Mouse (Mus musculus) CH12.LX (cell line): ENCODE results near the gene Gnai2. TPM values are rescaled to one million over a fixed set of nuclear protein-coding genes. Genes with fewer than 3 reads are reported as not detected.
A peak's percentile ranks its signal among the peaks of the same experiment; 100 is the strongest.

Experiments used
- DNase-seq: peaks from one replicate; pipeline ENCODE4 v3.0.0-alpha.2; 2013; ENCODE audit errors: extremely low read depth
- H3K27ac ChIP-seq: 2 replicates; pipeline ENCODE4 v1.5.1; 2012; ENCODE audit warnings: low read depth, mild to moderate bottlenecking, control low read depth, moderate library complexity; ENCODE audit not compliant: insufficient read depth
- H3K27me3 ChIP-seq: replicated peaks from 2 replicates; pipeline ENCODE3; 2012; ENCODE audit warnings: inconsistent platforms
- H3K36me3 ChIP-seq, 2 experiments: replicated peaks in 1 of 2; 2 replicates each; pipeline versions ENCODE3 to v1.6.1; 2012; ENCODE audit warnings: inconsistent platforms in 1 of 2, low read length in 1 of 2, mild to moderate bottlenecking in 1 of 2, mixed read lengths in 1 of 2, moderate library complexity in 1 of 2; ENCODE audit not compliant: control insufficient read depth in 1 of 2, insufficient read depth in 1 of 2
- H3K4me1 ChIP-seq, 2 experiments: 2 replicates each; pipeline ENCODE4 v1.6.1; 2012; ENCODE audit warnings: inconsistent platforms in 1 of 2, moderate library complexity in 1 of 2; ENCODE audit not compliant: insufficient read depth in 2 of 2, control insufficient read depth in 1 of 2
- H3K4me2 ChIP-seq: 2 replicates; pipeline ENCODE4 v1.6.1; 2012; ENCODE audit warnings: low read depth, mild to moderate bottlenecking, control low read depth; ENCODE audit not compliant: poor library complexity, insufficient read depth, severe bottlenecking
- H3K4me3 ChIP-seq, 3 experiments: fragments of 150-350 bp in 1 of 3; sonication (generic) in 1 of 3; replicated peaks in 1 of 3; 2 replicates each; pipeline versions ENCODE3 to v1.5.1; 2011 to 2012; ENCODE audit warnings: low read depth in 2 of 3, low read length in 2 of 3, mild to moderate bottlenecking in 2 of 3, moderate library complexity in 2 of 3, control low read depth in 1 of 3, improper control_type of control experiment in 1 of 3, inconsistent platforms in 1 of 3, mixed read lengths in 1 of 3; ENCODE audit not compliant: poor library complexity in 1 of 3
- H3K79me2 ChIP-seq: replicated peaks from 2 replicates; pipeline ENCODE4 v1.6.1; 2012; ENCODE audit warnings: mild to moderate bottlenecking, moderate library complexity; ENCODE audit not compliant: control insufficient read depth, poor library complexity, insufficient read depth, severe bottlenecking; ENCODE audit errors: extremely low read depth
- H3K9ac ChIP-seq: 2 replicates; pipeline ENCODE4 v1.6.1; 2012; ENCODE audit warnings: low read depth, mild to moderate bottlenecking, control low read depth, moderate library complexity; ENCODE audit not compliant: insufficient read depth
- H3K9me3 ChIP-seq: replicated peaks from 2 replicates; pipeline ENCODE3; 2012; ENCODE audit warnings: low read length, inconsistent platforms, mixed read lengths
- BHLHE40 ChIP-seq: IDR thresholded peaks from 2 replicates; pipeline ENCODE4 v1.6.1; 2011; ENCODE audit warnings: mild to moderate bottlenecking, low read depth, low read length, improper control_type of control experiment
- CHD1 ChIP-seq: IDR thresholded peaks from 2 replicates; pipeline ENCODE4 v1.6.1; 2012; ENCODE audit warnings: low read depth, low read length, improper control_type of control experiment, inconsistent platforms
- CTCF ChIP-seq, 2 experiments: IDR thresholded peaks in 1 of 2; conservative IDR thresholded peaks in 1 of 2; 2 replicates each; pipeline ENCODE4 v1.5.1; 2011 to 2012; ENCODE audit warnings: low read depth in 2 of 2, low read length in 2 of 2, improper control_type of control experiment in 1 of 2, inconsistent platforms in 1 of 2, mild to moderate bottlenecking in 1 of 2, moderate library complexity in 1 of 2
- E2F4 ChIP-seq: IDR thresholded peaks from 2 replicates; pipeline ENCODE4 v1.6.1; 2011; ENCODE audit warnings: low read depth, low read length, improper control_type of control experiment; ENCODE audit not compliant: insufficient replicate concordance
- ELF1 ChIP-seq: IDR thresholded peaks from 2 replicates; pipeline ENCODE4 v1.6.1; 2014; ENCODE audit warnings: low read depth, mild to moderate bottlenecking, inconsistent platforms, low read length, improper control_type of control experiment
- EP300 ChIP-seq: IDR thresholded peaks from 2 replicates; pipeline ENCODE4 v1.6.1; 2011; ENCODE audit warnings: low read length, improper control_type of control experiment
- ETS1 ChIP-seq: conservative IDR thresholded peaks from 2 replicates; pipeline ENCODE4 v1.6.1; 2012; ENCODE audit warnings: low read depth, mild to moderate bottlenecking, inconsistent platforms, low read length, improper control_type of control experiment, moderate library complexity
- GABPA ChIP-seq: IDR thresholded peaks from 2 replicates; pipeline ENCODE4 v1.6.1; 2012; ENCODE audit warnings: low read depth, low read length, improper control_type of control experiment, inconsistent platforms; ENCODE audit not compliant: insufficient replicate concordance
- HCFC1 ChIP-seq: IDR thresholded peaks from 2 replicates; pipeline ENCODE4 v1.6.1; 2012; ENCODE audit warnings: low read depth, mild to moderate bottlenecking, inconsistent platforms, low read length, improper control_type of control experiment
- JUND ChIP-seq: conservative IDR thresholded peaks from 2 replicates; pipeline ENCODE4 v1.6.1; 2011; ENCODE audit warnings: low read depth, low read length, improper control_type of control experiment
- KAT2A ChIP-seq: IDR thresholded peaks from 2 replicates; pipeline ENCODE4 v1.6.1; 2012; ENCODE audit warnings: low read length, improper control_type of control experiment, inconsistent platforms; ENCODE audit not compliant: insufficient replicate concordance
- MAZ ChIP-seq: IDR thresholded peaks from 2 replicates; pipeline ENCODE4 v1.6.1; 2012; ENCODE audit warnings: low read depth, mild to moderate bottlenecking, inconsistent platforms, low read length, improper control_type of control experiment, moderate library complexity
- MEF2A ChIP-seq: IDR thresholded peaks from 2 replicates; pipeline ENCODE4 v1.6.1; 2014; ENCODE audit warnings: low read depth, mild to moderate bottlenecking, inconsistent platforms, low read length, improper control_type of control experiment, borderline replicate concordance
- MXI1 ChIP-seq: IDR thresholded peaks from 2 replicates; pipeline ENCODE4 v1.6.1; 2011; ENCODE audit warnings: mild to moderate bottlenecking, low read depth, low read length, improper control_type of control experiment
- MYC ChIP-seq: IDR thresholded peaks from 2 replicates; pipeline ENCODE4 v1.6.1; 2011; ENCODE audit warnings: low read depth, mild to moderate bottlenecking, improper control_type of control experiment, low read length
- NELFE ChIP-seq: IDR thresholded peaks from 2 replicates; pipeline ENCODE4 v1.6.1; 2011; ENCODE audit warnings: low read depth, low read length, improper control_type of control experiment
- PAX5 ChIP-seq: IDR thresholded peaks from 2 replicates; pipeline ENCODE4 v1.6.1; 2012; ENCODE audit warnings: low read length, inconsistent platforms, mixed read lengths
- POLR2A ChIP-seq: IDR thresholded peaks from 2 replicates; pipeline ENCODE4 v1.6.1; 2011; ENCODE audit warnings: low read depth, mild to moderate bottlenecking, improper control_type of control experiment, low read length
- POLR2AphosphoS2 ChIP-seq: IDR thresholded peaks from 2 replicates; pipeline ENCODE4 v1.6.1; 2011; ENCODE audit warnings: low read depth, low read length, improper control_type of control experiment
- RAD21 ChIP-seq: IDR thresholded peaks from 2 replicates; pipeline ENCODE4 v1.6.1; 2011; ENCODE audit warnings: low read depth, mild to moderate bottlenecking, low read length, improper control_type of control experiment, moderate library complexity
- RCOR1 ChIP-seq: conservative IDR thresholded peaks from 2 replicates; pipeline ENCODE4 v1.6.1; 2012; ENCODE audit warnings: low read depth, mild to moderate bottlenecking, inconsistent platforms, low read length, improper control_type of control experiment
- SIN3A ChIP-seq: IDR thresholded peaks from 2 replicates; pipeline ENCODE4 v1.6.1; 2012; ENCODE audit warnings: low read length, improper control_type of control experiment, inconsistent platforms
- SMC3 ChIP-seq: IDR thresholded peaks from 2 replicates; pipeline ENCODE4 v1.6.1; 2011; ENCODE audit warnings: low read depth, low read length, improper control_type of control experiment
- TBP ChIP-seq: conservative IDR thresholded peaks from 2 replicates; pipeline ENCODE4 v1.6.1; 2011; ENCODE audit warnings: low read depth, low read length, improper control_type of control experiment
- UBTF ChIP-seq: IDR thresholded peaks from 2 replicates; pipeline ENCODE4 v1.6.1; 2012; ENCODE audit warnings: low read depth, mild to moderate bottlenecking, inconsistent platforms, low read length, improper control_type of control experiment, moderate library complexity
- USF2 ChIP-seq: conservative IDR thresholded peaks from 2 replicates; pipeline ENCODE4 v1.6.1; 2011; ENCODE audit warnings: low read depth, low read length, improper control_type of control experiment
- ZC3H11A ChIP-seq: IDR thresholded peaks from 2 replicates; pipeline ENCODE4 v1.6.1; 2012; ENCODE audit warnings: low read depth, mild to moderate bottlenecking, inconsistent platforms, low read length, improper control_type of control experiment
- ZKSCAN1 ChIP-seq: IDR thresholded peaks from 2 replicates; pipeline ENCODE4 v1.6.1; 2012; ENCODE audit warnings: low read depth, inconsistent platforms, low read length, improper control_type of control experiment, borderline replicate concordance
- ZNF384 ChIP-seq: IDR thresholded peaks from 2 replicates; pipeline ENCODE4 v1.6.1; 2012; ENCODE audit warnings: low read depth, low read length, improper control_type of control experiment, inconsistent platforms
- dilution Hi-C: fragments of 300-500 bp; cut with MboI; formaldehyde crosslinking; loops from 2 replicates; pipeline ENCODE4 v1.14.3; 2020; ENCODE audit warnings: low sequenced_read_pairs; ENCODE audit not compliant: extremely low pct_unique_long_range_greater_than_20kb, extremely low pct_ligation_motif_present
- in situ Hi-C: fragments of 300-500 bp; cut with MboI; formaldehyde crosslinking; loops from 3 replicates; pipeline ENCODE4 v1.14.3; 2019; ENCODE audit warnings: low sequenced_read_pairs, low pct_ligation_motif_present, low pct_unique_long_range_greater_than_20kb, mixed read lengths
- polyA plus RNA-seq: library from polyadenylated mRNA; unstranded; fragments of >175 nt; gene quantifications from 2 replicates; pipeline ENCODE4 v1.2.1, GENCODE M21; 2012; ENCODE audit warnings: low read depth; ENCODE audit not compliant: insufficient read length
- total RNA-seq, 2 experiments: library from RNA; depleted of rRNA; stranded (reverse); fragments of 300-350 nt in 1 of 2; fragments of >200 nt in 1 of 2; gene quantifications; 2 replicates each; pipeline ENCODE4 v1.2.3; 2012 to 2014

Gnai2 gene
- total and polyA plus RNA-seq, 3 experiments, result 86.2 to 262 (median 154) TPM

DNA sequence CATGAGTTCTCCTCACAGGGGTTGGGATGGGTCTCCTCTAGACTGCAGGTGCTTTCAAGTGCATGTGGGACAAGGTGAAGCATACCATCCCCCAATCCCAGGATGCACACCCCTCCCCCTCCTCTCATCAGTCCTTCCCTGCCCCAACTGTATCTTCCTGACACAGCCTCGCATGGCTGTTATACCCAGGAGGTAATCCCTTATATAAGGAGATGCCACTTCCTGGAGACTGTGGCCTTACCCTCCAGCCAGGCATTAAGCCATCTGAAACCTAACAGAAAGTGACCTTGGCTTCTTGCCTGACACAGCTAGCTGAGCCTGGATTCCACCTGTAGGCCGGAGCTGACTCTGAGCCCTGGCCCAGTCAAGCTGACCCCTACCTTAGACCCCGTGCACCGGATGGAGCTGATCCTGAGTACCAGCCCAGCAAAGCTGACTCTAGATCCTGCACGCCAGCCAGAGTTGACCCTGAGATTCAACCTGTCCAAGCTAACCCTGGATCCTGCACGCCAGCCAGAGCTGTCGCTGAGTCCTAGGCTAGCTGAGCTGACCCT lies 52.6 kb downstream of the Gnai2 start:
- dilution Hi-C loops (no loop called here), in situ Hi-C loops (no loop called here)
- Histone ChIP-seq H3K4me2 (no peak overlapping the region), H3K27ac (no peak overlapping the region), H3K36me3 (peaks cover 8 to 33% of the 10 kb centered on the region in 2 experiments), H3K9ac (no peak overlapping the region), H3K27me3 (no peaks in the 10 kb centered on the region), H3K4me1 (peaks cover 11 to 38% of the 10 kb centered on the region in 2 experiments), H3K79me2 (no peaks in the 10 kb centered on the region), H3K4me3 (no peak overlapping the region), H3K9me3 (no peaks in the 10 kb centered on the region)
- DNase-seq, result no peak
- TF ChIP-seq SIN3A (no peak), MAZ (no peak), SMC3 (no peak), KAT2A (no peak), CHD1 (no peak), UBTF (no peak), MXI1 (no peak), MEF2A (no peak), E2F4 (no peak), CTCF (conservative IDR thresholded peaks at IDR 0.05 in 1 of 2, IDR thresholded peaks at IDR 0.05 in 1 of 2; ENCODE audit: low read depth in 2 of 2, low read length in 2 of 2) (no peak), MYC (no peak), USF2 (no peak), ETS1 (no peak), JUND (no peak), RCOR1 (no peak), ELF1 (no peak), PAX5 (no peak), ZNF384 (no peak)

DNA sequence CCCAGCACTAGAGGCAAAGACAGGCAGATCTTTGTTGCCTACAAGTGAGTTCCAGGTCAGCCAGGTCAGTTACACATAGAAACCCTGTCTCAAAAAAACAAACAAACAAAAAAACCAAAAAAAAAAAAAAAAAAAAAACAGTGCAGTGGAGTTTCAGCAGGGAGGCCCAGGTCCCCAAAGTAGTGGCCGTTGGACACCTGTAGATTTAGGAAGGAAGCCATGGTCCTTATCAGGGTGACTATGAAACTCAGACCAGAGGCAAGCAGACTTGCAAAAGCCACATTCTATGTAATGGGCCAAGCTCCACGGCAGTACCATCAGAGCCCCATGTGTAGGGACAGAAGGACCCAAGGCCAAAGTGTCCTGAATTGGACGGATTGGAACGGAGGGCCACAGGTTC lies 53.6 kb downstream of the Gnai2 start:
- in situ Hi-C loops (no loop called here), dilution Hi-C loops (no loop called here)
- Histone ChIP-seq H3K4me2 (peak overlapping the region; percentile 84), H3K27ac (no peak overlapping the region), H3K4me1 (peaks cover 10 to 42% of the 10 kb centered on the region in 2 experiments), H3K4me3 (peak overlapping the region; percentile 62 to 95 (median 84)), H3K79me2 (no peaks in the 10 kb centered on the region), H3K9me3 (no peaks in the 10 kb centered on the region), H3K9ac (peak overlapping the region; percentile 81), H3K27me3 (no peaks in the 10 kb centered on the region), H3K36me3 (peaks cover 8 to 33% of the 10 kb centered on the region in 2 experiments)
- DNase-seq, result no peak
- TF ChIP-seq SIN3A (no peak), EP300 (no peak), HCFC1 (no peak), BHLHE40 (no peak), ZC3H11A (no peak), ETS1 (no peak), CHD1 (no peak), CTCF (conservative IDR thresholded peaks at IDR 0.05 in 1 of 2, IDR thresholded peaks at IDR 0.05 in 1 of 2; ENCODE audit: low read depth in 2 of 2, low read length in 2 of 2) (no peak), UBTF (no peak), POLR2AphosphoS2 (no peak), KAT2A (no peak), POLR2A (no peak), MAZ (no peak), RAD21 (no peak), NELFE (no peak), TBP (no peak), ZKSCAN1 (no peak), MXI1 (no peak), GABPA (no peak), ZNF384 (no peak)
